Mouse (Mus musculus): ENCODE data around the gene Sgsm1. TPM values are rescaled to one million over a fixed set of nuclear protein-coding genes. Genes with fewer than 3 reads are reported as not detected.

Gene Sgsm1
- polyA plus RNA-seq, 1 experiment from 2014 or later: 7.7 TPM

DNA sequence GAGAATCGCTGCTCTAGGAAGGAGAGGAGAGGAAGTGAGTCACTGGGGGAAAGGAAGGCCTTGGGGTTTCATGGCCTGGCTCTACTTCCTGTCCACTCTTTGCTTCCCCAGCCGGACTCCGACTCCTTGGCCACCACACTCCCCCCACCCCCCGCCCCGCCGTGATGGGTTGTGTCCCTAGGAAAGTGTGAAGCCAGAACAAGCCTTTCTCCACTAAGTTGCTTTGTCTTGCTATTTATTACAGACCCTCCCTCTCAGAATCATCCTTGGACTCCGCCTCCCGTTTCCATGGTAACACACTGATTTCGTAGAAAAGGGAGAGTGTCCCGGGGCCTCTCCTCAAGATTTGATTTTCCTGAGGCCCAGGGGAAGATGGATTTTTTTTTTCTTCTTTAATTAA is 85.3 kb downstream of the Sgsm1 start:
- Histone ChIP-seq H3K4me3 (ENCODE audit: low read depth, low read length) (no peak overlapping the region), H3K4me2 (ENCODE audit: low read depth, severe bottlenecking) (peak overlapping the region; percentile 10; the same call in 1 of the 2 replicates), H3K36me3 (ENCODE audit: control insufficient read depth, insufficient read depth, low read length) (no peaks in the 10 kb centered on the region), H3K9ac (ENCODE audit: low read length) (no peak overlapping the region), H3K27me3 (ENCODE audit: control insufficient read depth, insufficient read depth, low read length) (peaks cover 9% of the 10 kb centered on the region), H3K9me3 (ENCODE audit: control insufficient read depth, low read length) (no peaks in the 10 kb centered on the region), H3K27ac (replicated peaks; ENCODE audit: low read depth, low read length) (no peak overlapping the region), H3K4me1 (ENCODE audit: control insufficient read depth, insufficient read depth, low read length) (peaks cover 13% of the 10 kb centered on the region; the same call in 1 of the 2 replicates)
- WGBS: 20% methylated on average over 10 of the region's 10 CpGs
- ATAC-seq (ENCODE audit: insufficient number of reproducible peaks, low FRiP score, low TSS enrichment, low read depth) (no peak), DNase-seq (ENCODE audit: low spot score) (peak; percentile 48)

DNA sequence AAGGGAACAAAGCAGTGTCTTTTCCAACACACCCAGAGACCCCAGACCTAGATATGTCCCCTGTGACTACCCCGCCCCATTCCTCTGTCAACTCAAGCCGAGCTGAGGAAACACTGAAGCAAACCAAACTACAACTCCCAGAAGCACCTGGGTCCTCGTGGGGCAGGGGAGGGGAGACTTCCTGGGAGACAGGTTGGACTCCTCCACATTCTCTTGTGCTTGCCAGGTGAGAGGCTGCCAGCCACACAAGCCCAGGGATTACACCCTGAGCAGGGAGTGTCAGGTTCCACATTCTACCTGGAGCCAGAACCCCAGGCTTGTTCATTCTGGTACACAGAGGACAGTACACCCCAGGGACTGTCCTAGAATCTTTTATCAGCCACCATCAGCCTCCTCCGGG is 86.7 kb downstream of the Sgsm1 start:
- no peak overlapping the region for H3K27ac ChIP-seq (replicated peaks; ENCODE audit: low read depth, low read length)
- 57% methylated on average over 4 of the region's 4 CpGs for WGBS
- no peak for ATAC-seq (ENCODE audit: insufficient number of reproducible peaks, low FRiP score, low TSS enrichment, low read depth)

DNA sequence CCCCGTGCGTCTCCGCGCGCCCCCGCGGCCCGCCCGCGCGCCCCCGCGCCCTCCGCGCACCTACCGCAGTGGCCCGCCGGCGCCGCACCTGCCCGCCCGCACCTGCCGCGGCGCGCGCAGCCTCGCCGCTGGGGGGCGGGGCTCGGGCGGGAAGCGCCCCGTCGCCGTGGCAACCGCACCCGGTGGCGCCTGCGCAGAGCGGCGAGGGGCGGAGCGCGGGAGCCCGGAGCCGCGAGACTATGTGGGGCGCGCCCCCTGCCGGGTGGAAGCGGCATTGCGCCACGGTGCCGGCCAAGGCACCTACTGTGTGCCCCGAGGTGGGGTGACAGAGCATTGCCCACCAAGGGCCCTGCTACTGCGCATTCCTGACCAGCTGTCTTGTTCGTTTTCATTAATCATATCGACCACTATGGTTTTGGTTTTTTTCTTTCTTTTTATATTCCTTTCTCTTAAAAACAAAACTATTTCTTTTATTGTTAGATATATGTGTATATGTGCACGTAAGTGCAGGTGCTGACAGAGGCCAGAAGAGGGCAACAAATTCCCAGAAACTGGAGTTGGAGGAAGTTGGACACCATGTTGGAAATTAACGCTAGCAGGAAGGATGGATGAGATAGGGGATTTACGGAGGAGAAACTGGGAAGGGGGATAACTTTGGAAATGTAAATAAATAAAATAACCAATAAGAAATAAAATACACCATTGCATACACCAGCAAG is 89.3 kb downstream of the Sgsm1 start, which contains the start of gene 2900026A02Rik:
Gene 2900026A02Rik (minus strand): TSS at position 90 of the 719 bp plus-strand sequence.
- Histone ChIP-seq H3K36me3 (ENCODE audit: control insufficient read depth, insufficient read depth, low read length) (no peaks in the 10 kb centered on the region), H3K4me3 (ENCODE audit: low read depth, low read length) (peak within 1 kb of the TSS; percentile 56), H3K27me3 (ENCODE audit: control insufficient read depth, insufficient read depth, low read length) (peaks cover 9% of the 10 kb centered on the region), H3K27ac (replicated peaks; ENCODE audit: low read depth, low read length) (no peak within 1 kb of the TSS; the same call in 1 of the 2 replicates), H3K4me2 (ENCODE audit: low read depth, severe bottlenecking) (peak within 1 kb of the TSS; percentile 96), H3K4me1 (ENCODE audit: control insufficient read depth, insufficient read depth, low read length) (peaks cover 7% of the 10 kb centered on the region; the same call in 1 of the 2 replicates), H3K9me3 (ENCODE audit: control insufficient read depth, low read length) (no peaks in the 10 kb centered on the region), H3K9ac (ENCODE audit: low read length) (peak within 1 kb of the TSS; percentile 34; the same call in 1 of the 2 replicates)
- DNase-seq (ENCODE audit: low spot score) (peak; percentile 73), ATAC-seq (ENCODE audit: insufficient number of reproducible peaks, low FRiP score, low TSS enrichment, low read depth) (no peak)
- 12% methylated on average over 35 of the region's 62 CpGs for WGBS

More for the DNA sequence above, 86.7 kb downstream of the Sgsm1 start:
- Histone ChIP-seq H3K27me3 (ENCODE audit: control insufficient read depth, insufficient read depth, low read length) (peaks cover 9% of the 10 kb centered on the region), H3K9ac (ENCODE audit: low read length) (no peak overlapping the region), H3K36me3 (ENCODE audit: control insufficient read depth, insufficient read depth, low read length) (no peaks in the 10 kb centered on the region), H3K4me1 (ENCODE audit: control insufficient read depth, insufficient read depth, low read length) (peaks cover 13% of the 10 kb centered on the region; the same call in 1 of the 2 replicates), H3K4me2 (ENCODE audit: low read depth, severe bottlenecking) (no peak overlapping the region), H3K4me3 (ENCODE audit: low read depth, low read length) (no peak overlapping the region), H3K9me3 (ENCODE audit: control insufficient read depth, low read length) (no peaks in the 10 kb centered on the region)
- no peak for DNase-seq (ENCODE audit: low spot score)

DNA sequence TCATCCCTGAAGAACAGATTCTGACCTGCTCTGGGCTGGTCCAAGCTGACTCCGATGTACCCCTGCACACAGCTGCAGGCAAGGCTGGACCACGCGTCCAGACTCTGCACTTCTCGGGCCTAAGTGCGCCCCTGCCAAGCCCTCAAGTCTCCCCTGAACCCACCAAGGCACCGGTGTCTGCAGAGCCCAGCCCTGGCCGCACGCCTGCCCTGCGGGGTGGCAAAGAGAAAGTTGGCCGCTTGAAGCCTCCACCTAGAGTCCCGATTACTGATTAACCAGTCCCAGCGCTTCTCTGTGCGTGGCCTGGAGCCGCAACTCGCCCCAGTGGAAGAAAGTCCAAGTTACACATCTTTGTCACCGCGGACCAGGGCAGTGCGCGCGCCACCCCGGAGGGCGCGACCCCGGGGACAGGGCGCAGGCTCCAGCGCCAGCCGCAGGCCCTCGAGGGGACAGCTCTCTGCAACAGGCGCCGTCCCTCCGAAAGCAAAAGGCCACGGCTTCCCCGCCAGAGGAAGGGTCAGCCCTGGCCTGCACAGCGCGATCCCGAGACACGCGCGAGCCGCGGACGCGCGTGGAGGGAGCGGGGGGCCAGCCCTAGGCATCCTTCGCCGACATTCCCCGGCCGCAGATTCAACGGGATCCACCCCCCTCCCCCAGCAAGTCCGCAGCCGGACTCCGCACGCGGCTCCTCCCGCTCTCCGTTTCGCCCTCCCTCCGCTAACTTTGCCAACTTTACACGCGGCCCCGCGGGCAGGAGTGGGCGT is 90.0 kb downstream of the Sgsm1 start:
- H3K27ac ChIP-seq (replicated peaks; ENCODE audit: low read depth, low read length): no peak overlapping the region; the same call in 1 of the 2 replicates

GRCm38 (mm10) chr5:113219876-113220275 is 90.7 kb downstream of the Sgsm1 start:
- H3K4me3 ChIP-seq (ENCODE audit: low read depth, low read length): no peak overlapping the region
- DNase-seq (ENCODE audit: low spot score) (no peak), ATAC-seq (ENCODE audit: insufficient number of reproducible peaks, low FRiP score, low TSS enrichment, low read depth) (no peak)

More for the DNA sequence above, 90.0 kb downstream of the Sgsm1 start:
- DNase-seq (ENCODE audit: low spot score) (peak; percentile 50), ATAC-seq (ENCODE audit: insufficient number of reproducible peaks, low FRiP score, low TSS enrichment, low read depth) (peak; percentile 40; the same call in 1 of the 2 replicates)
- Histone ChIP-seq H3K4me2 (ENCODE audit: low read depth, severe bottlenecking) (peak overlapping the region; percentile 96), H3K4me3 (ENCODE audit: low read depth, low read length) (peak overlapping the region; percentile 56), H3K9ac (ENCODE audit: low read length) (peak overlapping the region; percentile 34; the same call in 1 of the 2 replicates), H3K9me3 (ENCODE audit: control insufficient read depth, low read length) (no peaks in the 10 kb centered on the region), H3K4me1 (ENCODE audit: control insufficient read depth, insufficient read depth, low read length) (peaks cover 7% of the 10 kb centered on the region; the same call in 1 of the 2 replicates), H3K27me3 (ENCODE audit: control insufficient read depth, insufficient read depth, low read length) (peaks cover 9% of the 10 kb centered on the region), H3K36me3 (ENCODE audit: control insufficient read depth, insufficient read depth, low read length) (no peaks in the 10 kb centered on the region)
- 2% methylated on average over 63 of the region's 64 CpGs for WGBS

GRCm38 (mm10) chr5:113219450-113219849 is 91.1 kb downstream of the Sgsm1 start:
- Histone ChIP-seq H3K27me3 (ENCODE audit: control insufficient read depth, insufficient read depth, low read length) (peaks cover 9% of the 10 kb centered on the region), H3K4me1 (ENCODE audit: control insufficient read depth, insufficient read depth, low read length) (0 out of 2 replicates have a peak, but pooled peaks cover 3% of the 10 kb centered on the region), H3K4me3 (ENCODE audit: low read depth, low read length) (no peak overlapping the region), H3K9me3 (ENCODE audit: control insufficient read depth, low read length) (no peaks in the 10 kb centered on the region), H3K9ac (ENCODE audit: low read length) (no peak overlapping the region), H3K36me3 (ENCODE audit: control insufficient read depth, insufficient read depth, low read length) (no peaks in the 10 kb centered on the region), H3K27ac (replicated peaks; ENCODE audit: low read depth, low read length) (no peak overlapping the region), H3K4me2 (ENCODE audit: low read depth, severe bottlenecking) (no peak overlapping the region)
- ATAC-seq (ENCODE audit: insufficient number of reproducible peaks, low FRiP score, low TSS enrichment, low read depth) (no peak), DNase-seq (ENCODE audit: low spot score) (no peak)
- 78% methylated on average over 6 of the region's 6 CpGs for WGBS

More at GRCm38 (mm10) chr5:113219876-113220275, 90.7 kb downstream of the Sgsm1 start:
- no peaks in the 10 kb centered on the region for H3K9me3 ChIP-seq (ENCODE audit: control insufficient read depth, low read length)
- H3K36me3 ChIP-seq (ENCODE audit: control insufficient read depth, insufficient read depth, low read length): no peaks in the 10 kb centered on the region
- no peak overlapping the region for H3K9ac ChIP-seq (ENCODE audit: low read length)
- H3K27ac ChIP-seq (replicated peaks; ENCODE audit: low read depth, low read length): no peak overlapping the region
- WGBS: 68% methylated on average over 7 of the region's 7 CpGs
- 0 out of 2 replicates have a peak, but pooled peaks cover 3% of the 10 kb centered on the region for H3K4me1 ChIP-seq (ENCODE audit: control insufficient read depth, insufficient read depth, low read length)
- H3K27me3 ChIP-seq (ENCODE audit: control insufficient read depth, insufficient read depth, low read length): peaks cover 9% of the 10 kb centered on the region
- peak overlapping the region; percentile 96; the same call in 1 of the 2 replicates for H3K4me2 ChIP-seq (ENCODE audit: low read depth, severe bottlenecking)

GRCm38 (mm10) chr5:113218617-113219235 is 91.9 kb downstream of the Sgsm1 start:
- Histone ChIP-seq H3K9me3 (ENCODE audit: control insufficient read depth, low read length) (no peaks in the 10 kb centered on the region), H3K4me2 (ENCODE audit: low read depth, severe bottlenecking) (no peak overlapping the region), H3K36me3 (ENCODE audit: control insufficient read depth, insufficient read depth, low read length) (no peaks in the 10 kb centered on the region), H3K4me1 (ENCODE audit: control insufficient read depth, insufficient read depth, low read length) (0 out of 2 replicates have a peak, but pooled peaks cover 3% of the 10 kb centered on the region), H3K4me3 (ENCODE audit: low read depth, low read length) (no peak overlapping the region), H3K27ac (replicated peaks; ENCODE audit: low read depth, low read length) (no peak overlapping the region), H3K27me3 (ENCODE audit: control insufficient read depth, insufficient read depth, low read length) (peaks cover 9% of the 10 kb centered on the region), H3K9ac (ENCODE audit: low read length) (no peak overlapping the region)
- 71% methylated on average over 17 of the region's 17 CpGs for WGBS
- ATAC-seq (ENCODE audit: insufficient number of reproducible peaks, low FRiP score, low TSS enrichment, low read depth) (no peak), DNase-seq (ENCODE audit: low spot score) (no peak)

- Histone ChIP-seq H3K27ac (replicated peaks; ENCODE audit: low read depth, low read length) (no peak overlapping the region), H3K27me3 (ENCODE audit: control insufficient read depth, insufficient read depth, low read length) (peaks cover 9% of the 10 kb centered on the region), H3K9ac (ENCODE audit: low read length) (no peak overlapping the region), H3K4me2 (ENCODE audit: low read depth, severe bottlenecking) (no peak overlapping the region), H3K9me3 (ENCODE audit: control insufficient read depth, low read length) (no peaks in the 10 kb centered on the region), H3K36me3 (ENCODE audit: control insufficient read depth, insufficient read depth, low read length) (no peaks in the 10 kb centered on the region), H3K4me3 (ENCODE audit: low read depth, low read length) (no peak overlapping the region), H3K4me1 (ENCODE audit: control insufficient read depth, insufficient read depth, low read length) (0 out of 2 replicates have a peak, but pooled peaks cover 3% of the 10 kb centered on the region)
- DNase-seq (ENCODE audit: low spot score) (no peak), ATAC-seq (ENCODE audit: insufficient number of reproducible peaks, low FRiP score, low TSS enrichment, low read depth) (no peak)
- whole genome bisulfite sequencing: 72% methylated on average over 12 of the region's 12 CpGs
Measured at GRCm38 (mm10) chr5:113217076-113217475, 93.5 kb downstream of the Sgsm1 start.
